Mouse (Mus musculus): ENCODE data around the gene Clec11a.

Gene Clec11a

DNA sequence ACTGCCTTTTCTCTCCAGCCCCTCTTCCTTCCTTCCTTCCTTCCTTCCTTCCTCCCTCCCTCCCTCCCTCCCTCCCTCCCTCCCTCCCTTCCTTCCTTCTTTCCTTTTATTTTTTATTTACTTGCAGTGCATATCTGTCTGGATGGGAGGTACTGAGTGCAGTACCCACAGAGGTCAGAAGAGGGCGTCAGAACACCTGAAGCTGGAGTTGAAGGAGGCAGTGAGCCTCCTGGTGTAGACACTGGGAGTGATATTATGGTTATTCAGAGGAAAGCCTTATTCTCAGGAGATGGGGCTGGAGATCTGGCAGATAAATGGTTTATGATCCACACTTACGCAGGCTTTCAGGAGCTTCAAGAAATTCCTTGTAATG, 29.5 kb downstream of the Clec11a start:
- peak; percentile 28 for DNase-seq (ENCODE audit: low spot score)

DNA sequence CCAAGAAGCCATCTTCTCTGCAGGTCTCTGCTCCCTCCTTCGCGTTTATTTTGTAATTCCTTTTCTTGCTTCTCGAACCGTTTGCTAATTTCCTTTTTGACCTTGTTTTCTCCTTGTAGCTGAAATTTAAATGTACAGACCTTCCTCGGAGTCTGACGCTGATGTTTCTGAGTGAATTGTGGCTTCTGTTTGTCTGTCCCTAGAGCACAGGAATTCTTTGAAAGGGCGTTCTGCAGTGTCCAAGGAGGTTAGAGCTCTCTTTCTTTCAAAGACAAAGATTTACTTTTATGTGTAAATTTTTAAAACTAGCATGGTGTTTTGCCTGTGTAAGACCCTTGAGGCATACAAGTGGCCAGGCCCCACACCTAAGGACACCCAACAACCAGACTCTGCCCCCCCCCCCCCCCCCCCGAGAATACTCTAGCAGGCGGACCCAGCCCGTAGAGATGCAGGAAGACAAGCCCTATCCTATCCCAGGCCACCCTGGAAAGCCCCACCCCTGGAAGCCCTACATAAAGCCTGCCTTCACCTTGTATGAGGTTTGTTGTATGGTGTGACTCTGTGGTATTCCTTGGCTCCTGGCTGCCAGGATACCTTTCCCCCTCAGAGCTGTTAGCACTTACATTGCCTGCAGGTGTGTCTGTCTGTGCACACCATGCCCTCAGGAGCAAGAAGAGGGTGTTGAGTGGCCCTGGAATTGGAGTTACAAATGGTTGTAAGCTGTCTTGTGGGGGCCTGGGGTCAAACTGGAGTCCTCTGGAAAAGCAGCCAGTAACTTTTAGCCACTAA, 30.0 kb downstream of the Clec11a start:
- no peak for DNase-seq (ENCODE audit: low spot score)

DNA sequence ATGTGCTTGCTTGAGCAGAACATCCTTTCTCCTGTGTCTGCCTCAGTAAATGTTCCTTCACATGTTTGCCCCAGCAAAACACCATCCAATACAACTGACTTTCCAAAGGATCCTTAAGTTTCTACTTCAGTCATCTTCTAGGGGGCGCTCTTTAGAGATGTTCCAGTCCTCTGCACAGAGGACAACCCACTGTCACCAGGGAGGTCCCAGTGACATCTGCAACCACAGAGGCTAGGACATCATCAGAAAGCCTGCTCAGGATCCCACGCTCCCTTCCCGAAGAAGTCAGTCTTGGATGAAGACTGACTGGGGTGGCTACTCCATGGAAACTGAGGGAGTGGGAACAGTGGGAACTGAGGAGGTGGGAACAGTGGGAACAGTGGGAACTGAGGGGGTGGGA, 31.2 kb downstream of the Clec11a start:
- no peak for DNase-seq (ENCODE audit: low spot score)

DNA sequence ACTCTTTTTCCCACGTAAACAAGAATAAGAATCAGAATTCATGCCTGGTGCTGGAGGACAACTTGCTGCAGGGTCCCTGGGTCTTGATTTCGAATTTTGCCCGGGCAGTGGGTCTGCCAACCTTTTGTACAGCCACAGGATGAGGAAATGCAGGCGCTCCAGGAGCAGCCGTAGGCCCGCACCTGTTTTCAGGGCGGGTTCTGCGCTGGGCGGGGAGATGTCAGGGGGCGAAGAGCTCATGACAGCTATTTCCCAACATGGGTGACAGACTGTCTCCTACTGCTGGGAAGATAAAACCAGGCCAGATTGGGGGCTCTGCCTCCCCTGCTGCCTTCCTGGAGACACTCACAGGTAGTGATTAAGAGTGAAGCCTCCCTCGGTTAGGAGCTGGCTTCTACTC, 32.6 kb downstream of the Clec11a start:
- DNase-seq (ENCODE audit: low spot score) = no peak

DNA sequence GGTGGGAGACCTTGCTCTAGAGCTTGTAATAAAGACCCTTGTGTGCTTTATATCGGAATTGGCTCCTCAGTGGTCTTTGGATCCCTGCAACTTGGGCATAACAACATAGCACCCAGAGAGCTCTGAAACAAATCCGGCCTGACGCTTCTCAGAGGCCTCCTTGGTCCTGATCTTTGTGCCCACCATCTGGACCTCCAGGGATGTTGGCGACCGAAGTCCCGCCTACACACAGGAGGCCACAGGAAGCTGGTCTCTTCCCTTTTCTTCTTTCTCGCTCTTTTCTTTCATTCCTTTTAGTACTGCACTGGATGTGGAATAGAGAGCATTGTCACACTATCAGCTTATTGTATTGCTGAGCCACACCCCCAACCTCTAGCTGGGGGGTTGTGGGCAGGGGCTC, 33.3 kb downstream of the Clec11a start:
- no peak for DNase-seq (ENCODE audit: low spot score)

DNA sequence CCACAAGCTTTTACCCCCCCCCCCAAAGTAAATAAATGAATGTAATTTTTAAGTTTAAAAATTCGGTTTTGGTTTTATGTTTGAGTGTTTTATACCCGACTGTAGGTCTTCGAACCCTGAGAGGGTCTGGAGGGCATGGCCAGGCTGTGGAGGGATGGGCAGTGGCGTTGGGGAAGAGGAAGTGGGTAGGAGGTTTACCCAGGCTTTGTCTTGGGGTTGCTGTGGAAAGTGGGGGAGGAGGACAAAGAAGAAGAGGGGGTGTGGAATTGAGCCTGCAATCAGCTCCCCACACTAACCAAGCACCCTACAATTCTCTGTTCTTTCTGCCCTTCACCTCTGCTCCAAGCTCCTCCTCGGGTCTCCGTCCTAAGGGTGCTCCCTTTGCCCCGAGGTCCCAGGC, 34.2 kb downstream of the Clec11a start:
- no peak for DNase-seq (ENCODE audit: low spot score)

DNA sequence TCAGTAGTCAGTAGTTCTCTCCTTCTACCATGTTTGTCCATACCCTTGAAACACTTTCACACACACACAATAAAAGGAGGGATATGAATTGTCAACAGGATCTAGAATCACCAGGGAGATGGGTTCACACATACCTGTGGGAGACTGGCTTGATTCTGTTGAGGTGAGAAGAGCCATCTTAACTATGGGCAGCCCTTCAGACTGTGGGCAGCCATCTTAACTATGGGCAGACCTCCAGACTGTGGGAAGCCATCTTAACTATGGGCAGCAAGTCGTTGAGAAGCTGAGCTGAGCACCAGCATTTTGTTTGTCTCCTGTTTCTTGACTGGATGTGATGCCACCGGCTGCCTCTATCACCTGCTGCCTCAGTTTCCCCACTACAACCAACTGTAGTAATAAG, 35.4 kb downstream of the Clec11a start:
- DNase-seq (ENCODE audit: low spot score) = no peak

DNA sequence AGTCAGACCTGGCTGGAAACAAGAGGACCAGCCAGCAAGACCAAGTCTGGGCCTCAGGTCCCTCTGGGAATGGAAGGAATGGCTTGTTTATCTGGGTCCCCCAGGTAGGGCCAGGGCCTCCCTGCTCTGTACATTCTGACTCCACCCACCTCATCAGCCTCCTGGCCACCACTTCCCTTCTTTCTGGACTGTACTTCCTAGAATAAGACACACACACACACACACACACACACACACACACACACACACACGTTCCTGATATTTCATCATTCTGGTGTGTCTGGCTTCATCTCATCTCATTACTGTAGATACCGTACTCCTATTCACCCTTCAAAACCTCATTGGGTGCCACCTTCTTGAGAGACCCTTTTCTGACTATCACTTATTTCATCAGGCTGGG, 37.3 kb downstream of the Clec11a start:
- DNase-seq (ENCODE audit: low spot score) = no peak

DNA sequence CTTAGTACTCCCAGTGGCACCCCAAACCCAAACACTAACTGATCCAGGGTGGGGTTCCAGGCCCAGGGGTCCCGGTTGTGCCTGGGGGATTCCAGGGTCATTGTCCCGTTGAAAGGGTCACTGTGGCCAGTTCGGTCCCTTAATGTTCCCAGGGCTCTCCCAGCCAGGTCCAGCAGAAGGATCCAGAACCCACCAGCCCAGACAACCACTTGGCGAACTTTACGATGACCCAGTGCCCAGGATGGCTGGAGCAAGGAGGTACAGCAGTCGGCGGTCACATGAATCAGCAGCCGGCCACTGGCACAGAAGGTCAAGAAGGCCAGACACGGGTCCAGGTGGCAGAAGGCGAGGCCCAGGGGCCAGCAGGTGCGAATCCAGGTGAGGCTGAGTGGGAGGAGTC, 38.6 kb downstream of the Clec11a start:
- DNase-seq (ENCODE audit: low spot score) = no peak

DNA sequence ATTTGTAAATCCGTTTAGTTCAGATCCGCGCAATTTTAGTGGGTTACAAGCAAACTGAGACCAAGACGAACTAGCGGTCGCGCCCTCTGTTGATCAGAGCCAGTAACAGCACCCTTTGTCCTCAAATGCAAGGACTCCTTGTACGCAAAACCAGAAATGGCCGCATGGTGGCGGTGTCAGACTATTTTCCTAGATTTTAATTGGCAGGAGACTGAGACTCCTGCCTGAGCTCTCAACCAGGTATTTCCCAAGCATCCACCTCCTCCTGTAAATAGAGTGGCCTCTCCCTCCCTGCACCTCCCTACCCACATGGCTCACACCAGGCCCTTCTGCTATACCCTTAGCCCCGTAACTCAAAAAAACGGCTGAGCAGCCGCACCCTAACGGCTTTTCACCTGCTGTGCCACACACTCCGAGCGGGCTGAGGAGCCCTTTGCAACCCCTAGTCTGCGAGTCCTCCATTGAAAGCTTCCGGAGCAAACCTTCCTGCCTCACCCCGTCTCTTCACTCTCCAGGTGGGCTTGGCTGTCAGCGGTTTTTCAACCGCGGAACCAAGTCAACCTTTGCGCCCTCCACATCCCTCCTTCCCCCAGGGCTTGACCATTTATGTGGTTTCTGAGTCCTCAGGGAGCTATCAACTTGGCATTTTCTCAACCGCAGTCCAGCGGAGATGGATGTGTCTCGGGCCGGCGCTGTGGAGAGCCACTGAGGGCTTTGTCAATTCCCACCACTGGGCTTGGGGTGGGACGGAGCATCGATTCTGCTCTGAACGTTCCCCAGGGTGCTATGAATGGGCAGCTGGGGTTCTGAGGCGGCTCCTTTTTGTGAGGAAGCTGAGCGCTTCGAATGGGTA, 43.7 kb downstream of the Clec11a start:
- peak; percentile 85 for DNase-seq (ENCODE audit: low spot score)

DNA sequence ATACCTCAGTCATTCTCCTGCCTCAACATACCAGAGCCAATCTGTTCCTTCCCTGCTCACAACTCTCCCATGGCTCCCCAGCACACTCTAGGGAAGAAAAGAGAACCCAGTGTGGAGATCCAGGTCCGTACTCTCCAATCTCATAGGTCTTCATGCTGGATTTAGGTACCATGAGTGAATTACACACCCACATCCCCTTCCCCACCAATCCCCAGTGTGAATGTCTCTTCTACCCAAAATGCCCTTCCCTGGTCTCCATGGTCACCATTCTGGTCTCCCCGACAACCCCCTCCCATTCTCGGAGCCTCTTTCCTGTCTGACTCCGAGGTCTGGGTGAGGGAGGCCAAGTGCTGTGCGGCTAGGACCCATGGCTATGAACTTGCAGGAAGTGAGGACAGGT, 45.6 kb downstream of the Clec11a start, which contains the start of gene Gm15517:
Gene Gm15517 (plus strand): TSS at position 301 of the 400 bp plus-strand sequence.
- no peak for DNase-seq (ENCODE audit: low spot score)

DNA sequence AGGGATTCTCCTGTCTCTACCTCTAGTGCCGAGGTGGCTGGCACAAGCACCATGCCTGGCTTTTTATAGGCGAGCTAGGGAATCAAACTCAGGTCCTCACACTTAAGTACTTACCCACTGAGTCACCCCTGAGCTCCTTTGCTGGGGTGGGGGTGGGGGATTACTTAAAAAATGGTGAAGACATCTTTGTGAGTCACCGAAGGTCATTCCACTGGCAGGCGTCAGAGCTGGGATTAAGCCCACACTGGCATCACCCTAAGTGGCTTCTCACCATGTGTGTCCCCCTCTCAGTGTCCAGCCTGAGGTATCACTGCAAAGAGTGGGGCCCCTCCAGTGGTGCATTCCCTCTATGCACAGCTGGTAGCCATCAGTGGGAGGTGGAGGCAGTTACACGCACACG, 46.3 kb downstream of the Clec11a start:
- no peak for DNase-seq (ENCODE audit: low spot score)

DNA sequence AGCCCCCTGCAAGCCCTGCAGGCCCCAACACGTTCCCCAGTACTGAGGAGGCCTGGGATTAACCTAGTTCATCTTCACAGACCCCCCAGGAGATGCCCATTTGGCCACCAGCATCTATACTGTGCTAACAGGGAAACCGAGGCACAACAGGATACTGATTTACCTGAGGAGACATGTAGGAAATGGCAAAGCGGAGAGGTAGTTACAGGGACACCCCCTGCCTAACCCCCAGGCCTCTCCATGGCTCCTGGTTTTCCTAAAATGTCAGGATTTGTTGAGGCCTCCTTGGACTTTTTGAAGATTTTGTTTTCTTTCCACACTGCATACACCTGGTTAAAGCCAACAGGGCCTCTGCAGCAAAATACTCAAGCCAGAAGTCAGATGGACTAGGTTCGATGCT, 49.4 kb downstream of the Clec11a start, which contains the start of gene Acp4:
Gene Acp4 (minus strand): TSS at position 101 of the 400 bp plus-strand sequence.
- no peak for DNase-seq (ENCODE audit: low spot score)

DNA sequence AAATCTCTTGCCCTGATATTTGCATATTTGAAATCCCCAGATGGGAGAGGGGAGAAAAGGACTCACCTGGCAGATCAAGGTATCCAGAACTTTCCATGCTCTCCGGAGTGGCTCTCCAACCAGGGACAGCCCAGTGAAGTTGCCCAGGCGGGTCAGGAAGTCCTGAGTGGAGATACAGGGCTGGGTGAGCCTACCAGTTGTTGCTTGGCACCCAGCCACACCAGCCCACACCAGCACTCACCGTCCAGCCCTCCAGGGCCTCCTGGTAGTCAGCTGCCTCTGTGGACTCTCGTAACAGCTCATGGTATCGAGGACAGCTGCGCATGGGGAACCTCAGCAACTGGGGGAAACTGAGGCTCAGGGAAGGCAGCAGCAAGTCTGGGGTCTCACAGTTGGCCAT, 51.8 kb downstream of the Clec11a start:
- DNase-seq (ENCODE audit: low spot score) = no peak

DNA sequence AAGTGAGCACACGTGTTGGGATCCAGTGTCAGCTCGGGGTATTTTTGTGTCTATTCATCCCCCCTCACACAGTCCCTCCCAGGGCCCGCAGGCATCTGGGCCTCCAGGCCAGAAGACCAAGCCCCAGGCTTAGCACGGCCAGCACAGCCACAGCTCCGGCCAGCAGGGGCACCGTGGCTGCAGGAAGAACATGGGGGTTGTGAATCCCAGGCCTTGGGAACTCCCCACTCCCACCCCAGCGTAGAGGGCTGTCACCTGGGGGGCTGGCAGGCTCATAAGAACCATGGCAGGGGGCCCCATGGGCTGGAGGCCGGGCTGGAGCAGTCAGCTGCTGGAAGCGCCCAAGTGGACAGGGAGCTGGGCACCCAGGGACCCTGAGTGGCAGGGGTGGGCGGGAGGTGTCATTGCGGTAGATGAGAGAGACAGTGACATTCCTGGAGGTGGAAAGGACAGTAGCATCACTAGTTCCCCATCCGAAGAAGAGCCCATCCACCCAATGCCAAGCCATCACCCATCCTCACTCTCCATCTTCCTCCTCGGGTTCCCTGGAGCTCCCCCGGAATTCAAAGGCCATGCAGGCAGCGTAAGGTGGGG, 53.6 kb downstream of the Clec11a start:
- DNase-seq (ENCODE audit: low spot score) = no peak

All from T-cell, adult 2 months (primary cell).